Mouse (Mus musculus): ENCODE data around the gene Fkbp2.

Fkbp2 gene

DNA sequence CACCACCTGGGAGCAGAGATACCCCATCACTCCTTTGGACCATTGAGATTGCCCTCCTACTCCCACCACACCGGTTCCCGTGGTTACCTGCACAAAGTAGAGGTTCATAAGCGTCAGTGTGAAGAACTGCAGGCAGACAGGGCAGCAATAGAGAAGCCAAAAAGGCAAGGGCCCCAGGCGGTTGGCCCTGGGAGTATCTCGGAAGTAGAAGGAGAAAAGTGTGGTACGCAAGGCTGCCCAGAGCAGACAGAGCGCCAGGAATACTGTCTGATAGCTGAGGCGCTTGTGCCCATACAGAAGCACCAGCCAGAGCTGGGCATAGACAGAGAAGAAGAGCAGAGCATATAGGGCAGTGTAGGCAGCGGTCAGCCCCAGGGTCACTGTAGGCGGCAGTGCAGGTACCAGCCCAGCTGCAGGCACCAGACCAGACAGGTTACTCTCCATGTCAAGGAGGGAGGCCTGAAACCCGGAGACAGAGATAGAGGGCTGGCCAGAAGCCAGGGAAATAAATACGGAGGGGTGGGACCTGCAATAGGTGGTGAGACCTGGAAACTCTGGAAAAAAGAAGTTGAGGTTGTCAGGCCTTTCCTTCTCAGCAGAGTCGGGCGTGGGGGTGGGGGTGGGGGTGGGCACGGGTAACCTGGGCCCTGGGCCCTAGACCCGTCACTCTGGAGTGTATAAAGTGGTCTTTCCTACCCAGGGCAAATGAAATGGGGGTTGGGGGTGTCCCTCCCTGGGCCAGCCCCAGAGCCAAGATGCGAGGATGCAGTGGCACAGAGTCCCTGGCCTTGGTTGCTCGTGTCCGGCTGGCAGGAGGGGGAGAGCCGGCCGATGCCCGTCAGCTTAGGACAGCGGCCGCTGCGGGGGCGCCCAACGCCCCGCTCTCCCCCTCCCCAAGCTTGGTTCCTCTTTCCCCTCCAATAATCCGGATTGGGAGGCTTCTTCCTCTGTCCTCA lies 39.6 kb downstream of the Fkbp2 start:
- DNase-seq (ENCODE audit: extremely low spot score): no peak

DNA sequence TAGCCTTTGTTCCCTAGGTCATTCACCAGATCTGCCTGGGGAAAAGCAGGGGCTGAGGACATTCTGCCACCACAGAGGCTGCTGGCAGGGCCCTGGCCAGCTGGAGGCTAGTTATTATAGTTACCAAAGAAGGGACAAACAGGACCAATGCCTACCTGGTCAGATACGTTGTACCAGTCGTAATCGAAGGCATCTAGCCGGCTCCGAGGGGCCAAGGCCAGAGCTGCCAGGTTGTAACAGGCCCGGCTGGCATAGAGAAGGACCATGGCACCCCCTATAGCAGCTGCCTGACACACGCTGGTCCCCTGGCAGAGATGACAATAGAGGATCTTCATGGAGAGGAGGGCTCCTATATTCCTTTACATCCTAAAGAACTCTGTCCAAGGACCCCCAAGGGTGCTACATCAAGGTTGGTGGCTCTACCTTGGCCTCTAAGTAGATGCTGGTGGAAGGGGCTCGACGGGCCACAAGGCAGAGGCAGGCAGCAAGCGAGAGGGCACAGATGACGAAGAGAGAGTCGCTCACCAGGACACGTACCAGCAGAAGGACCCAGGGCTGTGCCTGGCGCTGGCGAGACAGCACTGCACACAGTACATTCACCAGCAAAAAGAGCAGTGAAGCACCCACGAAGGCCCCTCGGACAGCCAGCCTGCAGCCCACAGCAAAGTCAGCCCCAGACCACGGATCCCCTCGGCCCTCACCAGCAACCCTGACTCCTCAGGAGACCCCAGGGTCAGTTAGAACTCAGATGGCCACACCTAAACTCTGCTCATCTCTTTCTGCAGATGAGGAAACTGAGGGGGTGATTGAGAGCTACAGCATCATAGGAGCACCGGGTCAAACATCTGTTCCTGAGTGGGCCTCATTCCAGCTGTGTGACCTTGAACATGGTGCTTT lies 40.9 kb downstream of the Fkbp2 start:
- DNase-seq (ENCODE audit: extremely low spot score): no peak

DNA sequence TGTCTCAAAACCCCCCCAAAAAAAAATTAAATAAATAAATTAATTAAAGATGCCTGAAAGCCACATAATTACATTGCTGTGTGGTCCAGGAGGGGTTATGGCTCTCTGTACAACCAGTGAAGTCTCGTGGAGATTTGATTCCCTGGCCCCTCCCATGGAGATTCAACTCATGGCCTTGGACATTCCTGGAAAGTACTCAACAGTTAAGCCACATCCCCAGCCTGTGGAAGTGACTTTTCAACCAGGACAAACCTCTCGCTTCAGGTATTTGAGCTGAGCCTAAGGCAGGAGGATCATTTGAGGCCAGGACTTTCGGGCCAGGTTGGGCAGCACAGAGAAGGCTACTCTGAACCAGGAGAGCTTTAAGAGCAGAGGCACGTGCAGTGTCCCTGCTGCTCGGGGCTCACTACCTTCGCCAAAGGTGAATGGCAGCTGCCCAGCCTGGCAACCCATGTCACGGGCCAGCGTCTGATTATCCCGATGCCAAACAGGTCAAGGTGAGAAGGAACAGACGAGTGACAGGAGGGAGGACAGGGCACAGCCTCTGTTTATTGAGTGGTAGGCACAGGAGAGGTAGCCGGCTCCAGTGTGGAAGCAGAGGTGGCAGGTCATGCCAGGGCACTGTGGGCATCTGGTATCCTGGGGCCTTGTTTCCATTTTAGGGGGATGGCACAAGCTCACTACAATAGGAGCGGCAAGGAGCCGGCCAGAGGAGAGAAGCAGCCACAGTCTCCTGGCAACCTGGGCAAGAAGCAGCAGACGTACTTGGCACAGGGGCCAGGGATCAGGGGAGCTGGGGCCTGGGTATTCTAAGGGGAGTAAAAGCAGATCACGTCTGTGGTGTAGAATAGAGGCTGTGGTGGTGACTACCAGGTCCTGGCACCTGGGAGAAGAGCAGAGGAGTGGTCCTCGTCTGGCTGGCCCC lies 42.5 kb downstream of the Fkbp2 start:
- no peak for DNase-seq (ENCODE audit: extremely low spot score)

DNA sequence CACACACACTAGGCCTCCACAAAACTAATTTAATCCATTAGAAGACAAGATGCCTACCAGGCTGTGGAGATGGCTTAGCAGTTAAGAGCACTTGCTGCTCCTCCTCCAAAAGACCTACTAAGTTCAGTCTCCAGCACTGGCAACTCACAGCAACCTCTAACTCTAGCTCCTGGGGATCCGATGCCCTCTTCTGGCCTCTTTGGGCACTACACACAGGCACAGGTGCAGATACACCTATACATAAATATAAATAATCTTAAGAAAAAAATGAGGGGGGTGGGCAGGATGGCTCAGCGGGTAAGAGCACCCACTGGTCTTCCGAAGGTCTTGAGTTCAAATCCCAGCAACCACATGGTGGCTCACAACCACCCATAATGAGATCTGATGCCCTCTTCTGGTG lies 44.0 kb downstream of the Fkbp2 start:
- DNase-seq (ENCODE audit: extremely low spot score): no peak

DNA sequence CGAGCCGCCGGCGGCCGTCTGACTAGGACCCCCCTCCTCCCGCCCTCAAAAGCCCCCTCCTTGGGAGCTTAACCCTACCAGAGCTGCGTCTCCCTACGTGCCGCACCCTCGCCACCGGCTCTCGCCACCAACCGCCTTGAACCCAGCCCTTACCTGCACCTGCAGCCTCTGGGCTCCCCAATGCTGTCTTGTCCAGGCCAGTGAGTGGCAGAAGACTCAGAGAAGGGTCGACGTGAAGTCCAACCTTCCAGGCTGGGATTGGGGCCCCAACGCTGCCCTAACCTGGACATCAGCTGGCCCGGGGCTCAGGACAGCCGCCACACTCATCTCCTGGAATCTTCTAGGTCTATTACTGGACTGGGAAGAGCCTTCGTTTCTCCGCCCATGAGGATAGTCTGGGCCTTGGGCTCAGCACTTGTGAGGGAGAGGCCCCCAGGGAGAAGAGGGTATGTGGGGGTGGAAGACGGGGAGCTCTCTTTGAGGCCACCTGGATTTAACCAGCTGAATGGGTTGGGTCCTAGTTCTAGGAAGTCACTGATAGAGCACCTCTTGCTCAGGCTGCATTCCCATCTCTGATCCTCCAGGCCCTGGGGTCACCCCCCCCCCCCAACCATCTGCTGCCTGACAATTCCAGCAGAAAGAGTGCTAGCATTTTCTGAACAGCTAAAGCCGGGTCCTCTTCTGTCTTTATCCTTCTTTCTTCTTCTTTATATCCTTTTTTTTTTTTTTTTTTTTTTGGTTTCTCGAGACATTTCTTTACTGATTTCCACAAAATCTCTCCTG lies 45.9 kb downstream of the Fkbp2 start, which contains the start of gene Kcnk4:
TSS of gene Kcnk4 (minus strand) at position 321 of the 783 bp plus-strand sequence.
- DNase-seq (ENCODE audit: extremely low spot score): no peak

DNA sequence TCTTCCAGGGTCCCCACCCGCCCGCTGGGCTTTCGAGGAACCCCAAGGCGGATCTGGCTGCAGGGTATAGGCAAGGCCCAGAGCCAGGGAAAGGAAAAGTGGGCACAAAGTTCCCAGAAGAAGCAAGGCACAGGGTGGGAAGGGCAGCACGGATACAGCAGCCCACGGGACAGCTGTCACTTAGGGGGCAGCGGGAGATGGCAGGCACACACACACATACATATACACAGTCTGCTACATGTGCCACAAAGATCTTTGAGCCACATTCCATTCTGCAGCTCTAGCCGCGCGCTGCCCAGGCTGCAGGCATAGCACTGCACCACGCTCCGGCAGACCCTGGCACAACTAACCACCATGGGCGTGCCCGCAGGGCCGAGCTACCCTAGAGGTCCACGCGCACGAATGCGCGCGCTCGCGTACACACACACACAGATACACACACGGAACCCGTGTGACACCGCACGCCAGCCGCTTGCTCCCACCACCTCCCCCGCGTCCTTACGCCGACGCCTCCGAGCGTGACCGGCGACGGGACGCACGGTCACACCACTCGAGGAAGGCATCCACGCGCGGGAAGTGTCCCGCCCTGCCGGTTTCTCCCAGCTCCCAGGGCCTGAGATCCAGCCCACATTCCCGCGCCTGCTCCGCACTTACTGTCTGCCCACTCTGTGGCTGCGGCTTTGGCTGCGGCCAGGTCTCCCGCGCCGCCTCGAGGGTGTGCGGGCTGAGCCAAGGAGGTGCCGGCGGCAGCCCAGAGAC lies 46.7 kb downstream of the Fkbp2 start:
- no peak for DNase-seq (ENCODE audit: extremely low spot score)

DNA sequence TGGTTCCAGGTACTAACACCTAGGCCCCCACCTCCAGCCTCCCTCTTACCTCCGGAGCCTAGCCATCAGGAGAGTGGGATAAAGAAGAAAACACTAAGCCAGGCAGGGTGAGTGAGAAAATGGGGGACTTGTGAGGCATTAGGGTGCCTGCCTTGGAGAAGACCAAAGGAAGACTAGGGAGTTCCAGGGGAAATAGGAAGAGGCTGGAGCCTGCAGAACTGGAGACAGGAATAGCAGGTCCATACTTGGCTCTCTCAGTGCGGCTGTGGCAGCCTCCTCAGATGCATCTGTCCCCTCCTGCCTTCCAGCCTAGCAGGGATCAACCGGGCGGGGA lies 47.2 kb downstream of the Fkbp2 start:
- DNase-seq (ENCODE audit: extremely low spot score): no peak

DNA sequence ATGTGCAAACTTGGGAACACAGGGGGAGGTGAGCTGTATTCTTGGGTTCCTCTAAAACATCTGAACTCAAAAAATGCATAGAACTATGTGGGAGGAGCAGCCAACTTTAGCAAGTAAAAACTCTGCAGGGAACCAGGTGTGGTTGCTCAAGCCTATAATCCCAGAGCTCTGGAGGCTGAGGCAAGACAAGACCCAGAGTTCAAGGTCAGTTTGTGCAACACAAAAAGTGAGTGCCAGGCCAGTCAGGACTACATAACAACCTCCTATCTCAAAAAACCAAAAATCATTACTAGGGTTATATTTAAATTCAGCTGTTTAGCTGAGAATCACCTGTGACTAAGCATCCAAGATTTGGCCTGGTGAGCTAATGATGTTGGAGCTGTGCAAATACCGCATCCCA lies 48.3 kb downstream of the Fkbp2 start:
- DNase-seq (ENCODE audit: extremely low spot score): no peak

DNA sequence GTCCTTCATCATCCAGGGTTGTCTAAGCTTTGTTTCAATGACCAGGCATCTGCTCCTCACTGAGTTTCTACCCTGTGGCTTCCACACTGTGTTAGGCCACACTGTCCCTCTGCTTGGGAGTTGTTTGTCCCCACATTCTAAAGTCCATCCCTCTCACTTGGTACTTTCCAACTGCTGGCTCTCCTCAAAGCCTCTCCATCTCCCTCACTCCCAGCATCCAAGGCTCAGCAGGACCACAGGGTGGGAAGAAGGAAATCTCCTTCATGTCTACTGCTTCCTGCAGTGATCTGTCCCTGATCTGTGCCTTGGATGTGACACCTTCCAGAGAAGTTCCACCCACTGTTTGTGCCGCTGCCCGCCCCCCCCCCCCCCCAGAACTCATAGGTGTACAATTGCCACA lies 49.3 kb downstream of the Fkbp2 start:
- DNase-seq (ENCODE audit: extremely low spot score): no peak

DNA sequence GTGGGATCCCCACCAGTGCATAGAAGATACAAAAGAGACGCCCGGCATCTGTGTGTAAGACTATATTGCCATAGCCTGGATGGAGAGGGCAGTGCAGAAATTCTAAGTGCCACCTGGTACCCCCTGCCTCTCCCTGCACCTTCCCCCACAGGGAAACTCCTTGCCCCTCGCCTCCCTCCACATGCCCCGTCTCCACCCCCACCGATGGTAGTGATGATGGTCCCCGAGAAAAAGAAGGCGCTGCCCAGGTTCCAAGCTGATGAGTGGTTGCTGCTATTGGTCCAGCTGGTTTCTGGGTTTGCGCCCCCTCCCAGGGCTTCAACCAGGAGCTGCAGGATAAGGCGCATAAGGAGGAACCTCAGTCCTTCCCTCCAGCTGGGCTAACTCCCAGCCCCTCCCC lies 52.2 kb downstream of the Fkbp2 start:
- DNase-seq (ENCODE audit: extremely low spot score): no peak
